Mouse (Mus musculus) E14TG2a.4 (cell line): ENCODE results near the gene Gm5134.

Experiments
- CTCF ChIP-seq: conservative IDR thresholded peaks from 2 replicates; pipeline ENCODE4 v1.5.1; 2014; ENCODE audit warnings: low read length
- POU5F1 ChIP-seq: IDR thresholded peaks from 2 replicates; pipeline ENCODE4 v1.6.1; 2014; ENCODE audit warnings: low read length, borderline replicate concordance

DNA sequence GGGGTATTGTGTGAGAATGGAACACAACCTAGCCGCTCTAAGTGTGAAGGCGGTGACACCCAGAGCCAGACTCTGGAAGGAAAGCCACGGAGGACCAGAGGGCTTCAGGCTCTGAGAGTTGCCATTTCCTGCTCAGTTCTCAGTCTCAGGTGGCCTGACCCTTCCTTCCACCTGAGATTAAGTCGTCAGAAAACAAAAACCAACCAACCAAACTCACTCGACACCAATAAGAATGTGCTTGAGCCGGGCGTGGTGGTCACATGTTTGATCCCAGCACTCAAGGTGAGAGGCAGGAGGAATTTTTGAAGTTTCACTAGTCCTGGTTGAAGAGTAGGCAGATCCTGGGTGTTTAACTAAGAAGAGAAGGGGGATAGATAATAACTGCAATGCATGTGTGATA lies 8.4 kb upstream of the Gm5134 start:
- TF ChIP-seq CTCF (no peak), POU5F1 (no peak)
